Mouse (Mus musculus): ENCODE results near the gene Cldn14. TPM values are rescaled to one million over a fixed set of nuclear protein-coding genes. Genes with fewer than 3 reads are reported as not detected.

The Cldn14 gene
- polyA plus RNA-seq (2015; fragmentation: Nextera tagmentation; extraction: Ambion mirVana) = 0.21 TPM in 1 of 2 replicates, not detected in the other

GRCm38 (mm10) chr16:94008737-94009136 lies at the start of gene Cldn14:
Cldn14 (minus strand) TSS chr16:94008837.
- Histone ChIP-seq H3K9ac (no peak within 1 kb of the TSS), H3K4me2 (0 out of 2 replicates have a peak within 1 kb of the TSS, but pooled peaks have one; percentile 49), H3K27me3 (peaks cover 38% of the 10 kb centered on the region), H3K27ac (no peak within 1 kb of the TSS), H3K4me3 (replicated peaks) (no peak within 1 kb of the TSS), H3K9me3 (replicated peaks) (no peaks in the 10 kb centered on the region), H3K36me3 (no peaks in the 10 kb centered on the region), H3K4me1 (peaks cover 22% of the 10 kb centered on the region)
- WGBS = 65% methylated on average over 15 of the region's 15 CpGs
- ATAC-seq (replicated peaks; ENCODE audit: low FRiP score) = no peak

- no peak overlapping the region for H3K27ac ChIP-seq
- H3K4me3 ChIP-seq (replicated peaks) = no peak overlapping the region
- no peak overlapping the region for H3K4me2 ChIP-seq
- no peak for ATAC-seq (replicated peaks; ENCODE audit: low FRiP score)
- H3K9ac ChIP-seq = no peak overlapping the region
- peaks cover 12% of the 10 kb centered on the region for H3K4me1 ChIP-seq
- WGBS = 57% methylated on average over 8 of the region's 8 CpGs
- H3K9me3 ChIP-seq (replicated peaks) = no peaks in the 10 kb centered on the region
- H3K36me3 ChIP-seq = no peaks in the 10 kb centered on the region
- 0 out of 2 replicates have a peak, but pooled peaks cover 2% of the 10 kb centered on the region for H3K27me3 ChIP-seq
Measured at GRCm38 (mm10) chr16:94055576-94055975, 46.9 kb upstream of the Cldn14 start.

- H3K4me3 ChIP-seq (replicated peaks) = no peak overlapping the region
- no peak overlapping the region for H3K4me2 ChIP-seq
- H3K36me3 ChIP-seq = no peaks in the 10 kb centered on the region
- no peak for ATAC-seq (replicated peaks; ENCODE audit: low FRiP score)
- H3K4me1 ChIP-seq = peaks cover 12% of the 10 kb centered on the region
- no peak overlapping the region for H3K9ac ChIP-seq
- H3K9me3 ChIP-seq (replicated peaks) = no peaks in the 10 kb centered on the region
- WGBS = 84% methylated on average over 12 of the region's 12 CpGs
- H3K27ac ChIP-seq = no peak overlapping the region
- 0 out of 2 replicates have a peak, but pooled peaks cover 2% of the 10 kb centered on the region for H3K27me3 ChIP-seq
Measured at GRCm38 (mm10) chr16:94055176-94055575, 46.5 kb upstream of the Cldn14 start.

- 87% methylated on average over 3 of the region's 3 CpGs for WGBS
- Histone ChIP-seq H3K4me2 (no peak overlapping the region), H3K36me3 (no peaks in the 10 kb centered on the region), H3K4me1 (no peaks in the 10 kb centered on the region), H3K4me3 (replicated peaks) (no peak overlapping the region), H3K9ac (no peak overlapping the region), H3K27me3 (0 out of 2 replicates have a peak, but pooled peaks cover 2% of the 10 kb centered on the region), H3K9me3 (replicated peaks) (no peaks in the 10 kb centered on the region), H3K27ac (no peak overlapping the region)
- ATAC-seq (replicated peaks; ENCODE audit: low FRiP score) = no peak
Measured at GRCm38 (mm10) chr16:94050368-94050767, 41.7 kb upstream of the Cldn14 start.

- H3K4me2 ChIP-seq = no peak overlapping the region
- no peaks in the 10 kb centered on the region for H3K36me3 ChIP-seq
- no peak overlapping the region for H3K9ac ChIP-seq
- H3K9me3 ChIP-seq (replicated peaks) = no peaks in the 10 kb centered on the region
- peaks cover 20% of the 10 kb centered on the region for H3K4me1 ChIP-seq
- 24% methylated on average over 7 of the region's 7 CpGs for whole genome bisulfite sequencing
- no peak overlapping the region for H3K27ac ChIP-seq
- no peak for ATAC-seq (replicated peaks; ENCODE audit: low FRiP score)
- peaks cover 13% of the 10 kb centered on the region for H3K27me3 ChIP-seq
- H3K4me3 ChIP-seq (replicated peaks) = no peak overlapping the region
Measured at GRCm38 (mm10) chr16:94044996-94045395, 36.4 kb upstream of the Cldn14 start.

- no peak overlapping the region for H3K4me3 ChIP-seq (replicated peaks)
- no peak overlapping the region for H3K27ac ChIP-seq
- no peak for ATAC-seq (replicated peaks; ENCODE audit: low FRiP score)
- peaks cover 20% of the 10 kb centered on the region for H3K4me1 ChIP-seq
- WGBS = 87% methylated on average over 1 of the region's 1 CpGs
- H3K36me3 ChIP-seq = no peaks in the 10 kb centered on the region
- no peak overlapping the region for H3K4me2 ChIP-seq
- H3K9me3 ChIP-seq (replicated peaks) = no peaks in the 10 kb centered on the region
- peaks cover 17% of the 10 kb centered on the region for H3K27me3 ChIP-seq
- no peak overlapping the region for H3K9ac ChIP-seq
Measured at GRCm38 (mm10) chr16:94043797-94044196, 35.2 kb upstream of the Cldn14 start.

GRCm38 (mm10) chr16:94041065-94041712 lies 32.6 kb upstream of the Cldn14 start:
- no peaks in the 10 kb centered on the region for H3K36me3 ChIP-seq
- H3K27me3 ChIP-seq = peaks cover 26% of the 10 kb centered on the region
- H3K27ac ChIP-seq = no peak overlapping the region
- H3K4me2 ChIP-seq = peak overlapping the region; percentile 53
- peak overlapping the region; percentile 20 for H3K4me3 ChIP-seq (replicated peaks)
- no peaks in the 10 kb centered on the region for H3K9me3 ChIP-seq (replicated peaks)
- 33% methylated on average over 18 of the region's 18 CpGs for WGBS
- ATAC-seq (replicated peaks; ENCODE audit: low FRiP score) = peak; percentile 57
- H3K9ac ChIP-seq = no peak overlapping the region
- H3K4me1 ChIP-seq = peaks cover 20% of the 10 kb centered on the region

GRCm38 (mm10) chr16:94040485-94040884 lies 31.8 kb upstream of the Cldn14 start:
- 17% methylated on average over 16 of the region's 16 CpGs for WGBS
- H3K9ac ChIP-seq = no peak overlapping the region
- H3K4me1 ChIP-seq = peaks cover 20% of the 10 kb centered on the region
- 0 out of 2 replicates have a peak, but pooled peaks have one; percentile 36 for ATAC-seq (replicated peaks; ENCODE audit: low FRiP score)
- peak overlapping the region; percentile 53 for H3K4me2 ChIP-seq
- H3K36me3 ChIP-seq = no peaks in the 10 kb centered on the region
- no peaks in the 10 kb centered on the region for H3K9me3 ChIP-seq (replicated peaks)
- no peak overlapping the region for H3K27ac ChIP-seq
- peaks cover 26% of the 10 kb centered on the region for H3K27me3 ChIP-seq
- H3K4me3 ChIP-seq (replicated peaks) = peak overlapping the region; percentile 20

- Histone ChIP-seq H3K27me3 (peaks cover 26% of the 10 kb centered on the region), H3K27ac (no peak overlapping the region), H3K9ac (no peak overlapping the region), H3K4me1 (peaks cover 14% of the 10 kb centered on the region), H3K4me3 (replicated peaks) (no peak overlapping the region), H3K4me2 (no peak overlapping the region), H3K9me3 (replicated peaks) (no peaks in the 10 kb centered on the region), H3K36me3 (no peaks in the 10 kb centered on the region)
- WGBS = 90% methylated on average over 9 of the region's 9 CpGs
- no peak for ATAC-seq (replicated peaks; ENCODE audit: low FRiP score)
Measured at GRCm38 (mm10) chr16:94038986-94039341, 30.3 kb upstream of the Cldn14 start.

- H3K4me2 ChIP-seq = no peak overlapping the region
- no peak overlapping the region for H3K4me3 ChIP-seq (replicated peaks)
- H3K4me1 ChIP-seq = peaks cover 14% of the 10 kb centered on the region
- H3K9me3 ChIP-seq (replicated peaks) = no peaks in the 10 kb centered on the region
- H3K36me3 ChIP-seq = no peaks in the 10 kb centered on the region
- no peak overlapping the region for H3K27ac ChIP-seq
- H3K9ac ChIP-seq = no peak overlapping the region
- peaks cover 26% of the 10 kb centered on the region for H3K27me3 ChIP-seq
- peak; percentile 53; the same call in 1 of the 2 replicates for ATAC-seq (replicated peaks; ENCODE audit: low FRiP score)
- 65% methylated on average over 12 of the region's 12 CpGs for WGBS
Measured at GRCm38 (mm10) chr16:94038272-94038985, 29.8 kb upstream of the Cldn14 start.

- no peak overlapping the region for H3K9ac ChIP-seq
- WGBS = 95% methylated on average over 7 of the region's 7 CpGs
- H3K27me3 ChIP-seq = peaks cover 26% of the 10 kb centered on the region
- no peaks in the 10 kb centered on the region for H3K9me3 ChIP-seq (replicated peaks)
- H3K27ac ChIP-seq = no peak overlapping the region
- H3K36me3 ChIP-seq = no peaks in the 10 kb centered on the region
- peaks cover 14% of the 10 kb centered on the region for H3K4me1 ChIP-seq
- H3K4me2 ChIP-seq = no peak overlapping the region
- no peak overlapping the region for H3K4me3 ChIP-seq (replicated peaks)
- no peak for ATAC-seq (replicated peaks; ENCODE audit: low FRiP score)
Measured at GRCm38 (mm10) chr16:94037280-94037679, 28.6 kb upstream of the Cldn14 start.

- H3K27me3 ChIP-seq = peaks cover 9% of the 10 kb centered on the region; the same call in 1 of the 2 replicates
- H3K4me3 ChIP-seq (replicated peaks) = no peak overlapping the region
- no peaks in the 10 kb centered on the region for H3K4me1 ChIP-seq
- H3K4me2 ChIP-seq = no peak overlapping the region
- H3K27ac ChIP-seq = no peak overlapping the region
- H3K9me3 ChIP-seq (replicated peaks) = no peaks in the 10 kb centered on the region
- no peaks in the 10 kb centered on the region for H3K36me3 ChIP-seq
- no peak for ATAC-seq (replicated peaks; ENCODE audit: low FRiP score)
- WGBS = 59% methylated on average over 9 of the region's 9 CpGs
- no peak overlapping the region for H3K9ac ChIP-seq
Measured at GRCm38 (mm10) chr16:94034152-94034551, 25.5 kb upstream of the Cldn14 start.

Measured in kidney, embryonic 15.5 days (tissue).